8 mouse cellular contexts compared by ENCODE assay signal in the genomic region with DNA sequence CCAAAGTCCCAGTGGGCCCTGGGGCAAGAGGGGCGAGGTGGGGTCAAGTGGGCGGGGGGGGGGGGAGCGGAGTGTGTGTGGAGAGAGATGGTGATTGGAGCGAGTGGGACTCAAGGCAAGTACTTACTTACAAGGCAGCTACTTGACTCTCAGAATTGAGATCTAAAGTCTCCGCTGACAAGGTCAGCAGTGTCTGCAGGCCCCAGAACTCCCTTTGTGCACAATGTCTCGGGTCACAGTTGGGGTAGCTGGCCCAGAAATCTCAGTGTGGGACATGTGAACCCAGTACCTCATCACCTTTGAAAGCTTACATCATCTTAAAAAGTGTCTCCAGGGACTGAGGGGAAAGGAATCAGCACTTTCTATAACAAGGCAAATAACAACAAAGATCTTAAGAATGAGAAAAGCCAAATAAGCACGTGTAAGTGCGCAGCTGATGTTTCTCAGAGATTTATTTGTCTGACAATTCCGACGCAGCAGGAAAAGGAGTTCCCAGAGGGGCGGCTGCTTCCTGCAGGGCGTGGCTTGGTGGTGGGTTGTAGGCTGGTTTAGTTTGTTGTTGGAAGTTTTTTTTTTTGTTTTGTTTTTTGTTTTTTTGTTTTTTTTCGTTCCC.
DNase-seq lines count a peak whose midpoint lies in the region; ATAC-seq and TF ChIP-seq lines count a peak whose summit lies in the region.

No protein-coding gene starts in this region.

- H3K27me3 ChIP-seq in heart, postnatal 0 days (ENCODE audit: control insufficient read depth, insufficient read depth, low read length): no peaks in the 10 kb centered on the region
- no peaks in the 10 kb centered on the region for H3K27me3 ChIP-seq in midbrain, embryonic 15.5 days (replicated peaks)
- H3K27me3 ChIP-seq in thymus, adult 2 months (ENCODE audit: control insufficient read depth, insufficient read depth, low read length): peaks cover 5% of the 10 kb centered on the region; the same call in 1 of the 2 replicates

- H3K36me3 ChIP-seq in heart, postnatal 0 days (replicated peaks; ENCODE audit: control insufficient read depth, insufficient read depth, low read length): no peaks in the 10 kb centered on the region
- no peaks in the 10 kb centered on the region for H3K36me3 ChIP-seq in midbrain, embryonic 15.5 days (replicated peaks)
- no peaks in the 10 kb centered on the region for H3K36me3 ChIP-seq in thymus, adult 2 months (ENCODE audit: control insufficient read depth, insufficient read depth, low read length)

- no peak for TF ChIP-seq EP300 in heart, postnatal 0 days (IDR thresholded peaks at IDR 0.05; ENCODE audit: low read depth)

- DNase-seq in kidney, adult 11 months: peak; percentile 17
- no peak for DNase-seq in kidney, adult 8-10 months
- no peak for DNase-seq in heart, postnatal 0 days (ENCODE audit: low spot score)
- DNase-seq in kidney, postnatal 36 days: peak; percentile 48 to 55
- no peak for DNase-seq in retina, embryonic 14.5 days (ENCODE audit: low spot score)
- no peak for DNase-seq in ovary, adult 18-20 months (ENCODE audit: low spot score)
- no peak for DNase-seq in thymus, adult 2 months

- ATAC-seq in heart, postnatal 0 days (ENCODE audit: insufficient read depth, low read depth): no peak
- no peak for ATAC-seq in midbrain, embryonic 15.5 days (replicated peaks)

- H3K4me3 ChIP-seq in heart, postnatal 0 days (ENCODE audit: low read depth, low read length): peak overlapping the region; percentile 47
- no peak overlapping the region for H3K4me3 ChIP-seq in midbrain, embryonic 15.5 days
- no peak overlapping the region for H3K4me3 ChIP-seq in thymus, adult 2 months (ENCODE audit: control insufficient read depth, insufficient read depth, low read length)

- H3K4me1 ChIP-seq in heart, postnatal 0 days (ENCODE audit: control insufficient read depth, insufficient read depth): peaks cover 9% of the 10 kb centered on the region
- H3K4me1 ChIP-seq in midbrain, embryonic 15.5 days: 0 out of 2 replicates have a peak, but pooled peaks cover 3% of the 10 kb centered on the region
- H3K4me1 ChIP-seq in thymus, adult 2 months (replicated peaks; ENCODE audit: control insufficient read depth, insufficient read depth, low read length): peaks cover 7% of the 10 kb centered on the region; the same call in 1 of the 2 replicates

- WGBS in heart, postnatal 0 days: 16% methylated on average over 13 of the region's 13 CpGs
- 14% methylated on average over 13 of the region's 13 CpGs for WGBS in midbrain, embryonic 15.5 days
- 41% methylated on average over 13 of the region's 13 CpGs for WGBS in thymus, adult 2 months

- H3K27ac ChIP-seq in heart, postnatal 0 days (ENCODE audit: low read depth): no peak overlapping the region
- H3K27ac ChIP-seq in midbrain, embryonic 15.5 days: no peak overlapping the region
- H3K27ac ChIP-seq in thymus, adult 2 months (ENCODE audit: control insufficient read depth, insufficient read depth, low read length): no peak overlapping the region

- H3K9ac ChIP-seq in heart, postnatal 0 days (replicated peaks; ENCODE audit: low read depth, low read length): 0 out of 2 replicates have a peak overlapping the region, but pooled peaks have one; percentile 49
- H3K9ac ChIP-seq in midbrain, embryonic 15.5 days: no peak overlapping the region

- no peak for TF ChIP-seq POLR2A in thymus, adult 2 months (IDR thresholded peaks at IDR 0.05; ENCODE audit: control insufficient read depth, extremely low read depth, insufficient read depth, low read length, poor library complexity)

- no peaks in the 10 kb centered on the region for H3K9me3 ChIP-seq in heart, postnatal 0 days (replicated peaks; ENCODE audit: control insufficient read depth, low read length)
- no peaks in the 10 kb centered on the region for H3K9me3 ChIP-seq in midbrain, embryonic 15.5 days

- no peak for TF ChIP-seq CTCF in heart, postnatal 0 days (IDR thresholded peaks at IDR 0.05; ENCODE audit: low read depth)
- no peak for TF ChIP-seq CTCF in thymus, adult 2 months (IDR thresholded peaks at IDR 0.05; ENCODE audit: borderline replicate concordance, control insufficient read depth, extremely low read depth, insufficient read depth, low read length, poor library complexity)

- H3K4me2 ChIP-seq in heart, postnatal 0 days (ENCODE audit: low read depth, low read length): peak overlapping the region; percentile 75
- peak overlapping the region; percentile 37 for H3K4me2 ChIP-seq in midbrain, embryonic 15.5 days

Comparison
In these comparisons a context has a peak if more than half of its experiments do, and no peak if none do; other contexts are left out.
1. DNase-seq: peak in kidney, adult 11 months (single experiment) and kidney, postnatal 36 days (2 of 2); none in kidney, adult 8-10 months (0 of 2), heart, postnatal 0 days (single experiment), retina, embryonic 14.5 days (single experiment), ovary, adult 18-20 months (single experiment) and thymus, adult 2 months (single experiment).